Mouse (Mus musculus) layer of hippocampus, postnatal 10 days (tissue): Measurements from ENCODE around the gene Gabbr2. TPM values are rescaled to one million over a fixed set of nuclear protein-coding genes. Genes with fewer than 3 reads are reported as not detected.

Source experiments
- DNase-seq, 2 experiments: peaks; one replicate each; pipeline ENCODE4 v3.0.0; 2021; ENCODE audit warnings: low spot score in 2 of 2
- total RNA-seq, 2 experiments: library from RNA; stranded (reverse); gene quantifications; 2 replicates each; pipeline ENCODE4 v1.2.3; 2021

Gene Gabbr2
- total RNA-seq, 2 experiments from 2014 or later = 184 to 203 TPM

DNA sequence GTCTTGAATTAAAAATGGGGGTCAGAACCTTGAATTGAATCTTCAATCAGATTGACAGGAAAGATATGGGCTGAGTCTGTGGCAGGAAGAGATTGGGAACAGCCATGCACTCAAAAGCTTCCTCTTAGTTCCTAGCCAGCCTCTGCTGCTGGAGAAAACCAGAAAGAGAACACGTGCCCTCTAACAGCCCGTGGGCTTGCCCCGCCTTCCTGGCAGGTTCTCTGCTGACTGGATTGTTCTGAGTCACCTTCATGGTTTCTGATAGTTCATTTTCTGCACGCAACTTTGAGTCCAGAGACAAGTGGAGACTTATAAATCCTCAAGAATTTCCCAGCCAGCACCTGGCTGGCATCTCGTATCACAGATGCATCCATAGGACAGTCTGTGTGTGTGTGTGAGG lies 123.5 kb downstream of the Gabbr2 start:
- no peak for DNase-seq

DNA sequence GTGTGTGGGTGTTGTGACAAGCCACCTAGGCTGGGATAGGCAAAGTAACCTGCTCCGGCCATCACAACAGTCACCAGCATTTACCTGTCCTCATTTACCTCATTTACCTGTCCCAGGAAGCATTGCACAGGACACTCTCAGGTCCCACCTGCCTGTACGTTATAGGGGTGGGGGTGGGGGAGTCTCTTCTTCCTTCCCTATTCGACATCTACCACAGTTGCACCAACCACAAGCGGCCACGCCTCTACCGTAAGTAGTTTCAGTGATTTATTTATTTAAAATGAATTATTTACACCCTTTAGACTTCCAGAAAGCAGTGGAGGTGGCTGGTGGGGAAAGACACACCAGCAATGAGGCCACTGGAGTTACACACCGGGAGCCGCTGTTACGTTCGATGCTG lies 123.9 kb downstream of the Gabbr2 start:
- no peak for DNase-seq

DNA sequence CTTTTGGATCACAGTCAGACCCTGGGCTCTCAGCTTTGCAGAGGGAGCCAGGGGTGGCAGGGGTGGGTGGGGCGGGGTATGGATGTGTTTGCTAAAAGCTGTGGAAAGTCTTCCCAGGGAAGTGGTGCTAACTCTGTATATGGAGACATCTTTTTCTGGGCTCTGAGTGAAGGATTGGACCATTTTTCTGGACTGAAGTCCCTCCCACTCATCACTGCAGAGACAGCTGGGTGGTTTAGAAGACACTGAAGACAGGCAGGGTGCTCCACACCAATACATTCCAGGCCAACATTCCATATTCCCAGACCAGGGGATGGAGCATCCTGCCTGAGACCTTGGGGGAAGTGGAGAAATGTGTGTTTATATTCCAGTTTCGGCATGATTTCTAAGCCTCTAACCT lies 125.6 kb downstream of the Gabbr2 start:
- DNase-seq = no peak

DNA sequence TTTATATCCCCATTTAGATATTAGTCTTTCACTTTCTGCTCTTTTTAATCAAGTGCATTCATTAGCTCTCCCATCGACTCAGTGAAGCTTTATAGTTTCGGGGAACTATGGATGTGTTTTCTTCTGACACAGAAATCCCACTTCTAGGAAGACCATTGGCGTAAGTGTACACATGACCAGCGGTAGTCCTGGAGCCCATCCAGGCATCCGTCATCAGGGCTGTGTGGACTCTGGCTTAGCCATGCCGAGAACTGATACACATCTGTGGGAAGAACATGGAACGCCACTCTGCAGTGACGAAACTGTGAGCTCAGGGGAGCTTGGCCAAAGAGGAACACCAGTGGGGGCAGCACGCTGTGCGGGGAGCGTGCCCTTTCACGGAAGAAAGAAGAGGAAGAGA lies 128.0 kb downstream of the Gabbr2 start:
- no peak for DNase-seq

DNA sequence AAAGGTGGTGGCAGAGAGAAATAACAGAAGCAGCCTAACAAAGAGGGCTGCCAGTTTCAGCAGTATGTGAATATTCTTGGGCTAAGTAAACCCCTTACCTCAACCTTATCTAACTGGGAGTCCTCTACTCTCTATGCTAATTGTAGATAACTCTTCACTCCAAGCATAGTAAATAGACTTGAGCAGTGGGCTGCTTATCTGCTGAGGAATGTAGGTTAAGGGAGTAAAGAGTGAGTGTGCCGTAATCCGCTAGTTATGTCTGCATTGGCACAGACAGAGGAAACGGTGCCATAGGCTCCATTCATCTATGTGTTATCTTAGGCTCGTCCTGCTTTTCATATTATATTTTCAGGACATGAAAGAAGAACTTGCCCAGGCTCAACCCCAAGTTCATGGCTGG lies 129.0 kb downstream of the Gabbr2 start:
- DNase-seq = no peak

DNA sequence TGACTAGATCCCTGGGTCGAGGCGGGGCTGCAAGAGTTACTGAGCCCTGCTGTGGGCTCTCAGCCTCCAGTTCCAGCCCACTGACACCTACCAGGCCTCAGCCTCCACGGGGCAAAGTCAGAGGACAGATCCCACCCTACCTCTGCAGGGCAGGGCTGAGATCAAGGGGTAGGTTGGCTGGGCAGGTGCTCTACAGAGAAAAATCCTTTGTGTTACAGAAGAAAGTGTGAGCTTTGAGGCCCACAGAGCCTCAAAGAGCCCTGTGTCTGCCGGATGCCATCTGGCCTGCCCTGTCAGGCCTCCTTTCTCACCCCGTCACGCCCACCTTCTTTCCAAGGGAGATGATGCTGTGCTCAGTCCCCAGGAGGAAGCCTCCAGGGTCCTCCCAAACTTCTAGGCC lies 131.1 kb downstream of the Gabbr2 start:
- DNase-seq = no peak

DNA sequence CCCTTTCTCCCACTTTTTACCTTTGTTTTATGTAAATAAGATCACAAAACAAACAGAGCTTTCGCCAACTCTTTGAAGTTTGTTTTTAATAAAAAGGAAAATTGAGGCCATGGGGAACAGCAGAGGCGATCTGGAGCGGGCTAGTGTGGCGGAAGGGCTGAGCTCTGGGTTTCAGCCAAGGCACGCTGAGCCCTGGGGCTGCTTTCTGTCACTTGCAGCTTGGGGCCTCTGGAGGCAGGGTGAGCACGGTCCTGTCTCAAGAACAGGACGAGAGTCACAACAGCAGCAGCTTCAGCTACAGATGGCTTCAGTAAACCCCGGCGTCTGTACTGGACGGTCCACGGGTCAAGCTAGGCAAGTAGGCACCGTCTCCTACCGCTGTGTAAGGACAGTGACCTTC lies 132.8 kb downstream of the Gabbr2 start:
- DNase-seq = peak; percentile 49 to 72

DNA sequence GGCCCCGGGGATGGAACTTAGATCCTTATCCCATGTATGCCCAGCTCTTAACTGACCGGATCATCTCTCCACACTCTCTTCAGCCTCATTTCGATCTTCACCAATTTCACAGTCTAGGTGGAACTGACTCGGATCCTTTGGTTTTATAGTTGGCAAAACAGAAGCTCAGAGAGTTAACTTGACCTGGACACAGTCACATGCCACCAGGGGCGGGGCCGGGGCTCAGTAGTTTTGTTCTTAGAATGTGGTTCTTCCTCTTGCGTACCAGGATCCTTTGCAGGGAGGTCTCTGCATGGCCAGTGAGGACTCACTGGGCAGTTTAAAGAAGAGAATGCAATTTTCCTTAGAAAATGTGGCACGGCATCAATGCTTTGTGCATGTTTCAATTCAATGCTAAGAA lies 135.5 kb downstream of the Gabbr2 start:
- no peak for DNase-seq

DNA sequence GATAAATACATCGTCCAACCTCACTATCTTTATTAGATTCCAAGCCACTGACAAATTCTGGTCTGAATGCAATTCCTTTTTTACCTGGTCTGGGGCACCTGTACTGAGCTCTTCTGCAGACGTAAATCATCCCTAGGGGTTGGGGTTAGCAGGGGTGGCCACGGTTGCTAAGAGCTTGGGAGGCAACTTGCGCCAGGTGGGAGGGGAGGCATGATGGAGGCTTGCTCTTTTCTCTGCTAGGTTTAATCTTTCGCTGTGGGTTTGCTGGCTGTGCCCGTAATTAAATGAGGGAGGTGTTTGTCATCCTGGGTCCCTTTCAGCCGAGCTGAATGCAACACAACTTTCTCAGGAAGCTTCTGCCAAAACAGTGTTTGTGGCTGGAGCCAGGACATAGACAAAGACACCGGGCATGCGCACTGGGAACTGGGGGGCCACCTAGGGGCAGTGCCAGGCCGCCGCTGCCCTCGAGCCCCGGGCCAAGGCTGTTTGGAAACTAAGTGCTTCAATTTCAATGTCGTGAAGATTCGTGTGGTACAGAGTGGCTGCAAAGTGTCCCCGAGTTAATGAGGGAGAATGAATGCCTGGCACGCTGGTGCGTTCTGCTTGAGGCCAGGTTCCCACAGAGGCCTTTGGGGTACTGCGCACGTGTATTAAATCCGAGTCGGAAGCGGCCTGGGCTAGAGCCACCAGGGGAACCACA lies 136.8 kb downstream of the Gabbr2 start:
- DNase-seq = peak; percentile 70 to 82

DNA sequence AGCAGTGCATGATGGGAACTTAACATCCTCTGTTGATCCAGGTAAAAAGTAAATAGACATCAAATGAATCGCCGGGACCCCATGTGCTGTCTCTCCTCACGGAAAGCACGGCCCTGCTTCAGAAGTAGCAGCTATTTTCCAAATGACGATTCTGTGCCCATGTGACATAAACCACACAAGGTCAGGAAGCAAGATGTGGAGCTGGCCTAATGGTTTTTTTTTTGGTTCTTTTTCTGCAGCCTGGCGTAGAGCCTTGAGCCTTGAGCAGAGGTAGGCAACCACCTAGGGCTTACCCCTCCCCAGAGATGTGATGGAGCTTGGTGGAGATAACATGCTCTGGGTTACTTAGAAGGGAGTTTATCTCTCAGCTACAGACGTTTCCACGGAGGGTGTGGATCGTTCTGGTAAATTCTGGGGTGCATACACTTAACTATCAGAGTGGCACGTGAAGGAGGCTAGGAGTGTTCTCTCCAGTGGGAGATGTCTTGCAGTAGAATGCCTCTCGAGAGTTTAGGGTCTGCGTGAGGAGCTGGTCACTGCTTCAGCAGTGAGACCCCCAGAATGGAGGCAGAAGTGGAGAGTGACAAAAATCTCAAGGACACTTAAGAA lies 137.7 kb downstream of the Gabbr2 start:
- no peak for DNase-seq

DNA sequence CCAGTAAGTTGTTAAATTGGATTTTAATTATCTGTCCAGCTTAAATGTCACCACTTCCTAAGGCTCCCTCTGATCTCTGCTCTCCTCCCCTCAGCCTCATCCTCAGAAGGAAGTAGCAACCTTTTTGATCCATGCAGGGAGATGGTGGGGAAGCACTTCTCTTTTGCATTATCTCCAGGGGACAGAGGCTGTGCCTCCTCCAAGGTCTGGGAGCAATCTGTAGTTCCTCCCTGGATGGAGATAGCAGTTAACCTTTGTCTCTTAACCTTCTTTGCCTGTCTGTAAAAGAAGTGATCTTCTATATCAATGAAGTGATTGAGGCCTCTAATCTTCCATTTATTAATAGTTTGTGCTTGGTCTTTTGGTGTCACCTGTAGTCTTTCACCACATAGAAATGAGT lies 143.9 kb downstream of the Gabbr2 start:
- DNase-seq = no peak

DNA sequence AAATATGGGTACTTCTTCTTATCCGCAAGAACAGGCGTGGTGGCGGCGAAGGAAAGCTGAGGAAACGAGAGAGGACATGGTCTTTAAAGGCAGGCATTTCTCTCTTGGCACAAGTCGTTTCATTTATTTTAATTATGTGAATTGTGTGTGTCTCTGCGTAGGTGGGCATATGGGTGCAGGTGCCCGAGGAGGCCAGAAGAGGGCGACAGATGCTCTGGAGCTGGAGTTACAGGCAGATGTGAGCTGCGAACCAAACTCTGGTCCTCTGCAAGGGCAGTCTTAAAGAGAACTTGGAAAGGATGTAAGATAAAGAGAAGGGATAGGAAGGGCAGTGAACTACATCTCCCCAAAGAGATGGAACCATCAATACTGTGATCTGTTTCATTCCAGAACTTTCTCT lies 145.3 kb downstream of the Gabbr2 start:
- DNase-seq = no peak

DNA sequence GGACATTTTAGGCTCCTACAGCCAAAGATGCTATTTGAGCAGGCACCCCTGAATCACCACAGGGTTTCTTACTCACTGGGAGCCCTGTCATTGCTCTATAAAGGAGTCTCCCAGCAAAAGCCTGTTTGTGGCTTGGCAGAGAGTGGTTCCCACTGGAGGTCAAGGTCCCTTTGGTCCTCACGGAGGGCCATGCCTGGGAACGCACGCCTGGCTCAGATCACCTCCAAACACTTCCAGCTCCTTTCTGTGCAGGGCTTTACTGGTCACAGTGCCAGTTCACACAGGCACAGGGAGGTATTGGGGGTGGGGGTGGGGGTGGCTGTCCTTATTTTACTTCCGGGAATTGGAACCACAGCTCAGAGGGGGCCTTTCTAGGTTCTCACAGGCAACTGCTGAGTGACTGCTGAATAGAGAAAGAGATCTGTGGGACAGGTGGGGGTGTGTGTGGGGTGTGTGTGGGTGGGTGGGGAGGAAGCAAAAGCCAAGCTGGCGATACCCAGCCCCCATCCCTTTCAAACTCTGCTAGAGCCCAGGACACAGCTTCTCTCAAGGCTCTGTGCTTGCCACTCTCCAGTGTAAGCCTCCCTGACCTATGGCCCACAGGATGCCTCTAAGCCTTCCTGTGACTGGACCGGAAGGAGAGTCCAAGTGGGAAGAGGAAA lies 146.6 kb downstream of the Gabbr2 start:
- DNase-seq = no peak

DNA sequence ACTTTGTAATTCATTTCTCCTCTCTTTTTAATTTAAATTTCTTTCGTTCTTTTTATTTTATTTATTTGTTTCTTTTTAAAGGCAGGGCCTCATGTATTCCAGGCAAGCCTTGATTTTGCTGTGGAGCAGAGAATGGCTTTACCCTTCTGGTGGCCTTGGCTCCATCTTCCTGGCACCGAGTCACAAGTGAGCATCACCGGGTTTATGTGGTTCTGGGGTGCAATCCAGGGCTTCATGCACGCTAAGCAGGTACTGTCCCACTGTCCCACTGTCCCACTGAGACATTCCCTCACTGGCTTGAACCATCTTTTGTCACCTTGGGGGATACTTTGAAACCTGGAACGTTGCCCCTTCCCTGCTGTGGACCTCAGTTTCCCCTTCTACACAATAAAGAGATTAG lies 147.1 kb downstream of the Gabbr2 start:
- DNase-seq = no peak

DNA sequence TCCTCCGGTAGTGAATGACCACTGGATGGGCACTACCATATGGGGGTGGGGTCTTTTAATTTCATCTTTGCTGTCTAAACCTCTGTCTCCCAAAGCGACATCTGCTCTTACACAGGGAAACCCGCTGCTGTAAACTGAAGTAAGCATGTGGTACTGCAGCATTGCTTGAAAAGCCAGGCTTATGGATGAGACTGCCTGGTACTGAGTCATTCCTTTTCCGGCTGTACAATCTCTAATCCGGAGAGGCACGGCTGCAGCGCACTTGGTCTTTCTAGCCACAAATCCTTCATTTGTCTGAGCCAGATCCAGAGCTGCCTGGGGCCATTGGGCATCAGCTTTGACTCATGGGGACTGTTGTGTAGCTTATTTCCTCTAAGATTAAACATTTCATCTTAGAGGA lies 149.1 kb downstream of the Gabbr2 start:
- DNase-seq = no peak

DNA sequence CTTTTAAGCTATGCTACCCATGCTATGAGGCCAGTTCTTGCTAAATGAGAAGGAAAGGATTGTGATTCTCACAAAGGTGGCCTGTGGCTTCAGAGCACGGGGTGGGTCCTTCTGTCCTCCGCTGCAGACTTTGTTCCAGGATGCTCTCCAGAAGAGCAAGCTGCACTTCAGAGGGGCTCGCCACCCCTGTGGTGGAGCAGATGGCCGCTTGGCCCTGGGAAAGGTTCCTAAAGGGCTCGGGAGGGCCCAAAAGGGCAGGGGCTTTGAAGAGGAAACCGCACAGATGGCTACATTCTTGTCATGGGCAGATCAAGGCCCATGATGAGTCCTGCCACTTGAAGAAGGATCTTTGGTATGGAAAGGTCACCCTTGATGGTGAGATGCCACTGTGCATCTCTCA lies 151.5 kb downstream of the Gabbr2 start:
- no peak for DNase-seq

DNA sequence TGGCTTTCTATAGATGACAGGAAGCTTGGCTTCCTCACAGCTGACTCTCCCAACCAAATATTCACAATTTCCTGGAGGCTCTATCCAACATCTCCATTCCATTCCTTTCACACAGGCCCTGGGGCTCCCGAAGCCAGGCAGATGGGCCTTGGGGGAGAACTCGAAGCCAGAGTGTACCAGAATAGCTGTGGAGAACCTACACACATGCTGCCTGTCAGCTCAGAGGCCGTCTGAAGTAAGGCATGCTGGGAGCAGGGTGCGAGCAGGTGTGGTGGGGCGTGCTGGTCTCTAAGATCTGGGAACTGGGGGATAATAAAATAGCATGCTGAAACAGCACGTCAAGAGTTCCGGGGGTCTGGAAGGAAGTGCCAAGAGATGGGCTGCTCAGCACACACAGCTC lies 154.3 kb downstream of the Gabbr2 start:
- DNase-seq = no peak

DNA sequence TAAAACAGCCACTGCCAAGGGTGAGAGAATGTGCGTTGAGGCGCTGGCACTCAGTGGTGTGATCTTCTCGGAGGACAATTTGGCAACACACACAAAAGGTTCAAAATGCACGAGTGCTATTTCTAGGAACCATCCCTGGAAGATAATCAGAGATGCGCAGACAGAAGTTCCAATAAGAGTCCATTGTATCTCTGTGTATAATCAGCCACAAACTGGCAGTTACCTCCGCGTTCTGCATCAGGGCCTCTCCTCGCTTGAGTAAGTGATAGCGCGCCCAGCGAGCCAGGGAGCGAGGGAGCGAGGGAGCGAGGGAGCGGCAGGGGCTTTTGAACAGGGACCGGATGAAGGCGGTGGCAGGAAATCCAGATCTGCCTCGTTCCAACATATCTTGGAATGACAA lies 155.6 kb downstream of the Gabbr2 start:
- DNase-seq = peak in 1 of 2 experiments; percentile 32

DNA sequence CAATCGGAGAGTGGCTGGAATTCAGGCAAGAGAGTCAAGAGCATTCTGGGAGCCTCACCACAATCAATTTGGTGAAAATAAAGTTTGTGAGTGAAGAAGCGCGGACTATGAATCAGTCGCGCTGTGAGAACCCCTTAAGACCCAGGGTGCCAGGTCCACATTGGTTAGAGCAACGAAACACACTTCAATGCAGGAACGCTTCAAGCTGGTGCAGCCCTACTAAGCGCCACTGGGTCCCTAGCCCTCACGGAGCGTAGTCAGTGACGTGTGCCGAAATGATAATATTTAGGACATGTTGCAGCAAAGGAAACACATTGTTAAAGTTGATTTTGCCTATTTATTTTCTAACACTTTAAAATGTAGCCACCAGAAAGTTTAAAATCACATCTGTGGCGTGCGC lies 156.6 kb downstream of the Gabbr2 start:
- DNase-seq = no peak

DNA sequence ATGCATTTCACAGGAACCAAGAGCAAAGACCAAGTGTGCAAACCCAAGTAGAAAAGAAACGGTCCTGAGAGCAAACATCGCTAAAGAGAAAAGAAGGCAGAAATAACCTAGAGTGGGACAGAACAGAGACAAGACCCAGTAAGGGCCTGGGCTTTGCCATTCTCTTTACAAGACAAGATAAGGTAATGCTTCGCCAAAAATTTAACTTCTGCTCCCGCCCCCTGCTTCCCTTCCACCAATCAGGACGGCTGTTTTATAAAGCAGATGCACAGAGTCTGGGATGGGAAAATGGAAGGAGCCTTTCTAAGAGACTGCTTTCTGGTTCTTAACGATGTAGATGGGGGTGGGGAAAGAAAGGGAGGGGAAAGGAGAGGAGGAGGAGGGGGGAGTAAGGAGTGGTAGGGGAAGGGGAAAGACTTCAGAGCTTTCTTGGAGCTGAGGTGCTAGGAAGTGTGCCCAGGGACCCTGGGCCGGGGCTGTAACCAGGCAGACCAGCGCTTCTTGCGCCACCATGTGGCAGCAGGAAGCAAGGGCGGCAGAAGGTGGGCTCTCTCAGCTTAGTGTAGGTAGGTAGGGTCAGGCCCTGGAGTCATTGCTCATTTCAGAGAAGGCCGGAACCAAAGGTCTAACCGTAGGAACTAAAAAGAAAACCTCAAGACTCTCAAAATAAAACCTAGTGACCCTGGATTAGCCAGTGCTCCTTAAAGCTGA lies 158.7 kb downstream of the Gabbr2 start:
- DNase-seq = no peak

DNA sequence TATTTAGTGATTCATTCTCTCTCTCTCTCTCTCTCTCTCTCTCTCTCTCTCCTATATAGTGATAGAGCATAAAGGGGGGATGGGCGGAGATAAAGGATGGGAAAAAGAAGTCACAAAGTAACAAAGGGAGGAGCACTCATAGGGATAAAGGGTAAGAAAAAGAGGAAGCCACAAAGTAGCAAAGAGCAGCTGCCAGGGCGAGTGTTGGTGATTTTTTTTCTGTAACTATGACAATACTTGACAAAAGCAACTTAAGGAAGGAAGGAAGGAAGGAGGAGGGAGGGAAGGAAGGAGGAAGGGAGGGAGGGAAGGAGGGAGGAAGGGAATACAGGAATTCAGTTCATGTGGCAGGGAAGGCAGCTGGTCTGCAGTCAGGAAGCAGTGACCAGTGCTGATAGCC lies 162.0 kb downstream of the Gabbr2 start:
- no peak for DNase-seq

DNA sequence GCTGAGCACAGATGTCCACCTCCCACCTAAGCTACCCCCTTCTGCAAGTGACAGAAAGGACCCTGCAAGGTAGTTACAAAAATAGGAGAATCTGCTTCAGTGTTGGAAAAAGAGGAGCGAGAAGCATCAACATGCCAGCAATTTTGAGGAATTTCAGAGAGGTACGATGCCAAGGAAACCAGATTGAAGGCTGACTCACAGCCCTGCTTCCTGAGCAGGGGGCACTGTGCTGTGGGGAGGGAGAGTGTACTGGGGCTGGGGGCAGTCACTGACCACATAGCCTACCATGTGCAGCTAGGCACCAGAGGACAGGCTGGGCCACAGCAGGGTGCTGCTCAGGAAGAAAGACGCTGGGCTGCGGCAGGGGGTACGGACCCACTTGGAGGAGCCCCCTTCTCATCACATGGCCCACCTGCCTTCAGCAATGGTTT lies 163.5 kb downstream of the Gabbr2 start:
- no peak for DNase-seq
